Mouse (Mus musculus) forebrain, embryonic 16.5 days (tissue): ENCODE results near the gene Zdhhc14. TPM values are rescaled to one million over a fixed set of nuclear protein-coding genes. Genes with fewer than 3 reads are reported as not detected.

Source experiments
- ATAC-seq: fragments of 200-750 bp; cut with Nextera tagmentation; 2 replicates; pipeline ENCODE4 v1.8.0; 2017; ENCODE audit warnings: mild to moderate bottlenecking, moderate library complexity
- H3K27ac ChIP-seq: fragments of 300-500 bp; sonication (generic); 2 replicates; pipeline ENCODE4 v1.5.1; 2014; ENCODE audit warnings: low read length, control low read depth
- H3K27me3 ChIP-seq: fragments of 300-500 bp; sonication (generic); replicated peaks from 2 replicates; pipeline ENCODE4 v1.6.1; 2014; ENCODE audit warnings: low read length; ENCODE audit not compliant: control insufficient read depth, insufficient read depth
- H3K36me3 ChIP-seq: fragments of 300-500 bp; sonication (generic); 2 replicates; pipeline ENCODE4 v1.6.1; 2014; ENCODE audit not compliant: control insufficient read depth, insufficient read depth
- H3K4me1 ChIP-seq: fragments of 300-500 bp; sonication (generic); replicated peaks from 2 replicates; pipeline ENCODE4 v1.6.1; 2014; ENCODE audit warnings: low read length; ENCODE audit not compliant: control insufficient read depth, insufficient read depth
- H3K4me2 ChIP-seq: fragments of 300-500 bp; sonication (generic); 2 replicates; pipeline ENCODE4 v1.6.1; 2014; ENCODE audit warnings: mild to moderate bottlenecking, low read length, control low read depth
- H3K4me3 ChIP-seq: fragments of 300-500 bp; sonication (generic); replicated peaks from 2 replicates; pipeline ENCODE4 v1.5.1; 2014; ENCODE audit warnings: mild to moderate bottlenecking, low read length, control low read depth
- H3K9ac ChIP-seq: fragments of 300-500 bp; sonication (generic); replicated peaks from 2 replicates; pipeline ENCODE4 v1.6.1; 2014; ENCODE audit warnings: low read depth, low read length, control low read depth
- H3K9me3 ChIP-seq: fragments of 300-500 bp; sonication (generic); 2 replicates; pipeline ENCODE4 v1.6.1; 2016; ENCODE audit warnings: low read length; ENCODE audit not compliant: control insufficient read depth
- WGBS: fragments of 180-500 bp; shearing (Covaris S2); extraction: QIAGEN DNeasy Blood & Tissue Kit; methylation state at CpG from one replicate; pipeline ENCODE4 v1.1.7; 2014; 5-methylcytosine and 5-hydroxymethylcytosine counted together
- polyA plus RNA-seq: library from polyadenylated mRNA; unstranded; fragments of >200 nt; fragmentation: Nextera tagmentation; extraction: Ambion mirVana; gene quantifications from 2 replicates; pipeline ENCODE4 v1.2.1, GENCODE M21; 2015

Gene Zdhhc14
- polyA plus RNA-seq, 1 experiment from 2014 or later: 8.1 TPM

GRCm38 (mm10) chr17:5519910-5520592 is 27.7 kb downstream of the Zdhhc14 start:
- Histone ChIP-seq H3K4me3 (no peak overlapping the region), H3K27me3 (no peaks in the 10 kb centered on the region), H3K27ac (no peak overlapping the region), H3K9ac (no peak overlapping the region), H3K36me3 (no peaks in the 10 kb centered on the region), H3K4me2 (no peak overlapping the region), H3K9me3 (no peaks in the 10 kb centered on the region; the same call in 1 of the 2 replicates), H3K4me1 (no peaks in the 10 kb centered on the region)
- no peak for ATAC-seq
- 88% methylated on average over 13 of the region's 13 CpGs for WGBS

DNA sequence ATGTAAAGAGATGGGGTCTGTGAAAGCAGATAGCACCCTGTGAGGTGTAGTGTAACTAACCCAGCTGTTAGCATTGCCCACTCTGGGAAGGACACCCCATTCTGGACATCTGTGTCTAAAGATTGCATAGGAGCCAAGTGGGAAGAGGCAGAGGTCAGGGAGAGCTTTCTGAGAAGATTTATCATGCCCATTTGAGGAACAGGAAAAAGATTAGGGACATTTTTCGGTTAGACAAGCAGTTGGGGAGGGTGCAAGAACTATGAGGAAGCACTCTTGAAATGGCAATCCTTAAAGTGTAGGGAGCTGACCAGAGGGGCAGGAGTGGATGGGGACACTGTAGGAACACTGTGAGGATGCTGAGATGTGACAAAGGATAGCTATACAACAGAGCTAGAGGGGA is 29.2 kb downstream of the Zdhhc14 start:
- 69% methylated on average over 1 of the region's 1 CpGs for WGBS
- H3K27ac ChIP-seq: no peak overlapping the region
- no peaks in the 10 kb centered on the region; the same call in 1 of the 2 replicates for H3K9me3 ChIP-seq
- H3K4me1 ChIP-seq: no peaks in the 10 kb centered on the region
- no peaks in the 10 kb centered on the region for H3K27me3 ChIP-seq
- no peaks in the 10 kb centered on the region for H3K36me3 ChIP-seq
- no peak for ATAC-seq
- no peak overlapping the region for H3K4me2 ChIP-seq
- no peak overlapping the region for H3K4me3 ChIP-seq
- H3K9ac ChIP-seq: no peak overlapping the region

- Histone ChIP-seq H3K9me3 (no peaks in the 10 kb centered on the region), H3K9ac (no peak overlapping the region), H3K27me3 (no peaks in the 10 kb centered on the region), H3K27ac (no peak overlapping the region), H3K4me1 (no peaks in the 10 kb centered on the region), H3K36me3 (no peaks in the 10 kb centered on the region), H3K4me2 (no peak overlapping the region), H3K4me3 (no peak overlapping the region)
- WGBS: 85% methylated on average over 6 of the region's 6 CpGs
- no peak for ATAC-seq
These were observed 37.2 kb downstream of the Zdhhc14 start for GRCm38 (mm10) chr17:5529552-5529951.

- no peak for ATAC-seq
These were observed 40.5 kb downstream of the Zdhhc14 start for GRCm38 (mm10) chr17:5532816-5533215.

GRCm38 (mm10) chr17:5535357-5535756 is 43.0 kb downstream of the Zdhhc14 start:
- no peak overlapping the region for H3K4me3 ChIP-seq
- ATAC-seq: no peak
- H3K27ac ChIP-seq: no peak overlapping the region
- no peaks in the 10 kb centered on the region for H3K9me3 ChIP-seq
- 11% methylated on average over 1 of the region's 4 CpGs for WGBS
- H3K27me3 ChIP-seq: no peaks in the 10 kb centered on the region
- H3K4me2 ChIP-seq: no peak overlapping the region
- no peaks in the 10 kb centered on the region for H3K36me3 ChIP-seq
- peaks cover 8% of the 10 kb centered on the region for H3K4me1 ChIP-seq
- no peak overlapping the region for H3K9ac ChIP-seq

More at GRCm38 (mm10) chr17:5532816-5533215, 40.5 kb downstream of the Zdhhc14 start:
- H3K36me3 ChIP-seq: no peaks in the 10 kb centered on the region
- no peak overlapping the region for H3K27ac ChIP-seq
- 23% methylated on average over 5 of the region's 5 CpGs for WGBS
- no peaks in the 10 kb centered on the region for H3K27me3 ChIP-seq
- H3K4me1 ChIP-seq: peaks cover 8% of the 10 kb centered on the region
- H3K9me3 ChIP-seq: no peaks in the 10 kb centered on the region
- no peak overlapping the region for H3K9ac ChIP-seq
- H3K4me3 ChIP-seq: no peak overlapping the region
- H3K4me2 ChIP-seq: no peak overlapping the region

GRCm38 (mm10) chr17:5536259-5537094 is 44.1 kb downstream of the Zdhhc14 start:
- Histone ChIP-seq H3K27me3 (no peaks in the 10 kb centered on the region), H3K36me3 (no peaks in the 10 kb centered on the region), H3K27ac (peak overlapping the region; percentile 57), H3K4me3 (no peak overlapping the region), H3K4me2 (peak overlapping the region; percentile 9; the same call in 1 of the 2 replicates), H3K9me3 (no peaks in the 10 kb centered on the region), H3K4me1 (peaks cover 8% of the 10 kb centered on the region), H3K9ac (no peak overlapping the region; the same call in 1 of the 2 replicates)
- ATAC-seq: peak; percentile 45
- WGBS: 56% methylated on average over 10 of the region's 12 CpGs

GRCm38 (mm10) chr17:5537095-5537575 is 44.8 kb downstream of the Zdhhc14 start:
- peaks cover 8% of the 10 kb centered on the region for H3K4me1 ChIP-seq
- no peaks in the 10 kb centered on the region for H3K36me3 ChIP-seq
- H3K27ac ChIP-seq: peak overlapping the region; percentile 57
- WGBS: 49% methylated on average over 11 of the region's 11 CpGs
- no peaks in the 10 kb centered on the region for H3K27me3 ChIP-seq
- H3K4me3 ChIP-seq: no peak overlapping the region
- no peak overlapping the region; the same call in 1 of the 2 replicates for H3K9ac ChIP-seq
- H3K4me2 ChIP-seq: peak overlapping the region; percentile 9; the same call in 1 of the 2 replicates
- no peaks in the 10 kb centered on the region for H3K9me3 ChIP-seq
- peak; percentile 68 for ATAC-seq

- no peak overlapping the region for H3K27ac ChIP-seq
- peaks cover 3% of the 10 kb centered on the region for H3K4me1 ChIP-seq
- 89% methylated on average over 2 of the region's 2 CpGs for WGBS
- no peak overlapping the region for H3K9ac ChIP-seq
- H3K9me3 ChIP-seq: no peaks in the 10 kb centered on the region
- H3K4me3 ChIP-seq: no peak overlapping the region
- no peak overlapping the region for H3K4me2 ChIP-seq
- no peaks in the 10 kb centered on the region for H3K36me3 ChIP-seq
- H3K27me3 ChIP-seq: no peaks in the 10 kb centered on the region
- ATAC-seq: no peak
These were observed 49.8 kb downstream of the Zdhhc14 start for GRCm38 (mm10) chr17:5542177-5542576.

- no peak; the same call in 1 of the 2 replicates for ATAC-seq
- WGBS: 68% methylated on average over 5 of the region's 5 CpGs
- no peaks in the 10 kb centered on the region for H3K36me3 ChIP-seq
- no peaks in the 10 kb centered on the region for H3K27me3 ChIP-seq
- H3K4me1 ChIP-seq: no peaks in the 10 kb centered on the region
- no peaks in the 10 kb centered on the region for H3K9me3 ChIP-seq
- H3K27ac ChIP-seq: no peak overlapping the region
- no peak overlapping the region for H3K4me2 ChIP-seq
- no peak overlapping the region for H3K4me3 ChIP-seq
- no peak overlapping the region for H3K9ac ChIP-seq
These were observed 51.7 kb downstream of the Zdhhc14 start for GRCm38 (mm10) chr17:5544065-5544464.
